Mouse (Mus musculus) thymus, adult 2 months (tissue): ENCODE measurements at regions not wholly inside any gene's neighbourhood (a gene's known extent, or its start where the extent isn't known, plus 50 kb on each side); places are given as distances from the start of the nearest gene placed in this dataset.

Source experiments
- CTCF ChIP-seq: fragments of 200-500 bp; IDR thresholded peaks from 2 replicates; pipeline ENCODE4 v1.5.1; 2012; ENCODE audit warnings: mild to moderate bottlenecking, control low read depth, low read length, moderate library complexity, borderline replicate concordance; ENCODE audit not compliant: control insufficient read depth, poor library complexity, insufficient read depth; ENCODE audit errors: extremely low read depth
- POLR2A ChIP-seq: fragments of 200-500 bp; IDR thresholded peaks from 2 replicates; pipeline ENCODE4 v1.6.1; 2012; ENCODE audit warnings: mild to moderate bottlenecking, low read length, control low read depth, moderate library complexity; ENCODE audit not compliant: control insufficient read depth, poor library complexity, insufficient read depth; ENCODE audit errors: extremely low read depth

DNA sequence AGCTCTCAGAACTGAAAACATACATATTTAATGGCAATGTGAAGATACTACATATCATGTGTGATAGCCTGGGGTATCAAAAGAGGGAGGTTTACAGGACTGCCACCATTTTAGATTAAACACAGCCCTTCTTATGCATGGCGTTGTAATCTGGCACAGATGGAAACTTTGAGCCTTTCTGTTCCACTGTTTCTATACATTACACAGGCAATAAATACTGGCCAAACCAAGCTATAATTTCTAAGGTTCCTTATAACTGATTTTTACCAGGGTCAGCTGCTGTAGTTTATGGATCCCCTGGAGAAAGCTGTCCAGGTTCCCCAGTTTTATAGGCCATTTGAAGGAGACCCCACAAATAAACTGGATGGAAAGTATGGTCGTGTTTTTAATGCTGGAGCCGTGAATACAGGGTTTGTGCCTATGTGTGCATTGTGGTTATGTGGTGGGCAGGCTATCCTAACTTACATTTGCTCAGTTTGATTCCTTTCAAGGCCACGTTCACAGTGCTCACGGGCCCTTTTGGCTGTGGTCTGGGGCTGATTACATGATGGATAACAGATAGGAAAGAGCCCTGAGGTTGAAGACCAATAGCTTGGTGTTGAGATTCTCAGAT is 341.7 kb downstream of the Cmpk2 start:
- TF ChIP-seq CTCF = no peak
- TF ChIP-seq POLR2A = no peak
